Mouse (Mus musculus): ENCODE data around the gene Fbxw21. TPM values are rescaled to one million over a fixed set of nuclear protein-coding genes. Genes with fewer than 3 reads are reported as not detected.

Fbxw21 gene
- total RNA-seq, 2 experiments from 2014 or later: not detected

DNA sequence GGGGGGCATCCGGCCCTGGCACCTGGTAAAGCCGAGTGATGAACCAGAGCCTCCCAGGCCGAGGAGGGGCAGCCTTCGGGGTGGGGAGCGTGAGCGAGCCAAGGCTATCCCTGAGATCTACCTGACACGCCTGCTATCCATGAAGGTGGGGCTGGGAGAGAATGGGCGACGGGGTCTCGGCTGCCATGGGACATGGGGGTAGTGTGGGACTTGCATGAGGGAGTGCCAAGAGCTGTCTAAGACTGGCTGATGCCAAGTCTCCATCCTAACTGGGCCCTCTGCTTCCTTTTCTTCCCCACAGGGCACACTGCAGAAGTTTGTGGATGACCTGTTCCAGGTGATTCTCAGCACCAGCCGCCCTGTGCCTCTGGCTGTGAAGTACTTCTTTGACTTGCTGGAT lies 47.6 kb downstream of the Fbxw21 start:
- intact Hi-C loops (cut with DNase I): no loop called here
- no peak for DNase-seq

DNA sequence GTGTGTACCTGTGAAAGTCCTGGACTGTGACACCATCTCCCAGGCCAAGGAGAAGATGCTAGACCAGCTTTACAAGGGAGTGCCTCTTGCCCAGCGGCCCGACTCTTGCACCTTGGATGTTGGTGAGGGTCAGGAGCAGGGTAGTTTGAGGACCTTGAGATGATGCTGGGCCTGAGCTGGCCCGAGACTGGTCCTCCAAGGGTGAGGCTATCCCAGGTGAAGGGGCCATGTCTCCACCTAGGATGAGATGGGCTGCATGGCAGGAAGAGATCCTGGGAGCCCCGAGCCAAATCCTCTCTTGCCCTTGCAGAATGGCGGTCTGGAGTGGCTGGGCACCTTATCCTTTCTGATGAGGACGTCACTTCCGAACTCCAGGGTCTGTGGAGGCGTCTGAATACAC lies 48.5 kb downstream of the Fbxw21 start:
- DNase-seq: no peak
- intact Hi-C loops (cut with DNase I): no loop called here

DNA sequence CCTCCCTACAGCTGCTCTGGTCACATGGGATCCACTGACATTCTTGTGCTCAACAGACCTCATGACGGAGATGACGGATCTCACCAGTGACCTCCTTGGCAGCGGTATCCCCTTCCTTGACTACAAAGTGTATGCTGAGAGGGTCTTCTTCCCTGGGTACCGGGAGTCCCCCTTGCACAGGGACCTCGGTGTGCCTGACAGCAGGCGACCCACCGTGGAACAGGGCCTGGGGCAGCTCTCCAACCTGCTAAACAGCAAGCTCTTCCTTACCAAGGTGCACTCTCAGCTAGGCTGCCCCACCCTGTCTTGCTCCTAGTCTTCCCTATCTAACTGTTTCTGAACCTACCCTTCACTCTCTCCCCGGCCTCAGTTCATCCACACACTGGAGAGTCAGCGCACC lies 50.2 kb downstream of the Fbxw21 start:
- intact Hi-C loops (cut with DNase I): no loop called here
- DNase-seq: no peak

DNA sequence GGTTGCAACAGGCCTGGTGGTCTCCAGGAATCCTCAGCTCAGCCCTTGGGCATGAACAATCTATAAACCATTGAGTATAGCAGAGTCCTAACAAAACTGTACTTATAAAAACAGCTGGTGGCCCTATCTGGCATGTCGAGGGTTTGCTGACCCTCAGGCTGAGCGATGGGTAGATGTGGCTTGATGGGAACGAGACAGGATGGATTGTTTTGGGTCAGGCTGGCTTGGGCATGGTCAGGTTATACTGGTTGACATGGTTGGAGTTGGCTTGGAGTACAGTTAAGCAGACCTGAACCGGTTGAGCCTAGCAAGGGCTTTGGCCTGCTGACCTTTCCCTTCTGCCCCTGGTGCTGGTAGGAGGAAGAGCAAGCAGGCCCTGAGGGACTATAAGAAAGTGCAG lies 50.7 kb downstream of the Fbxw21 start:
- intact Hi-C loops (cut with DNase I): no loop called here
- DNase-seq: no peak

DNA sequence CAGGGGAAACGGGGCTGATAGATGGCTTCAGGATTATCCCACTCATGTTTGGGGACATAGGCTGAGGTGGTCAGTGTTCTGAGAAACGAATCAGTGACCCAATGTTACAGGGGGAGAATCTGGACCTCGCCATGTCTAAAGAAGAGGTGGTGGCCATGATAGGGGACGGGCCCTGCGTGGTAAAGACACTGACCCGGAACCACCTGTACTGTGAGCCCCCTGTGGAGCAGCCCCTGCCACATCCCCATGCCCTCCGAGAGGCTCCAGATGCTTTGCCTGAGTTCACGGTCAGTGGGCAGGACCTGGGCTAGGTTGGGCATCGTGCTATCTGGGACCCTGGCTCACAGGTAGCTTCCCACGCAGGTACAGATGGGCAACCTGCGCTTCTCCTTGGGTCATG lies 51.6 kb downstream of the Fbxw21 start:
- no peak for DNase-seq
- intact Hi-C loops (cut with DNase I): no loop called here

DNA sequence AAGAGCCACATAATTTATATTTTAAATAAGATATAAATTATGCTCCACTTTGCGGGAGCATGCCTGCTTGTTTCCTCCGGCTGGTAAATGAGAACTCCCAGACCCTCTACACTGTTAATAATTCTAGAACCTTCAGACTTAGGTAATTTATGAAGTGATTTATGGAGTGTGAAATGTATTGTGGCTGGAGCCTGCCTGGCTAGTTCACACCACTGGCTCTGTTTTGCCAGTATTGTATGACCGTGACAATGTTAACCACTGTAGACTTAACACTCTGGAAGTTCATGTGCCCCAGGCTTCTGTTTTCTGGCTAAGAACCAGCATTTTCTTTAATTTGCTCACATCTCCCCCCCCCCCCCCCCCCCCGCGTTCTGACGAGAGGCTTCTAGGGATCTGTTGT lies 54.5 kb downstream of the Fbxw21 start:
- intact Hi-C loops (cut with DNase I): no loop called here

DNA sequence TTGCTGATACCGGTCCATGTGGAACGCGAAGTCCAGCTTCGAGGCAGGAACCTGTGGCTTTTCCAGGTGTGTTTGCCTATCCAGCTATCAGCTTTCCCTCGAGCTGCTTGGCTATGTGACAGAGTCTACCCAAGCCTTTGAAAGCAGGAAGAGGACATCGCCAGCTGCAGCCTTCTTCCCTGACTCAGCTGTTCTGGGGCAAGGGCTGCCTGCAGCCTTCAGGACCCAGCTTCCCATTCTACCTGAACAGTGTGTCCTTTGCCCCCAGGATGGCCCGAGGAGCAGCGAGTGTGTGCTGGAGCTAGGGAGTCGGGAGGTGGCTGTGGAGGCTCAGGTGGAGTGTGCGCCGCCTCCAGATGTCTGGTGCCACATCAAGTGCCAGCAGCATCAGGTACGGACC lies 56.2 kb downstream of the Fbxw21 start:
- DNase-seq: no peak
- intact Hi-C loops (cut with DNase I): no loop called here

More for the DNA sequence above, 54.5 kb downstream of the Fbxw21 start:
- no peak for DNase-seq

DNA sequence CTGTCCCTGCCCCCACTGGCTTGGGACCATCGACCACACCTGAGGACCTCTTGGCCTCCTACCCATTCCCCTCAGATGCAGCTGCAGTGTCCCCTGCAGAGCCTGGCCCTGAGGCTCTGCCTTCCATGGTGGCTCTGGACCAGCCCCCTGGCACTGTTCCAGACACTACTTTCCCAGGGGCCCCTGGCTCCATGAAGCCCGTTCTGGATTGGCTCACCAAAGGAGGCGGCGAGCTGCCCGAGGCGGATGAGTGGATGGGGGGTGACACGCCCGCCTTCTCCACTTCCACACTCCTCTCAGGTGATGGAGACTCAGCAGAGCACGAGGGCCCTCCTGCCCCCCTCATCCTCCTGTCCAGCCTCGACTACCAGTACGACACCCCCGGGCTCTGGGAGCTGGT lies 56.8 kb downstream of the Fbxw21 start:
- DNase-seq: peak in 1 of 2 experiments; percentile 35
- intact Hi-C loops (cut with DNase I): no loop called here

DNA sequence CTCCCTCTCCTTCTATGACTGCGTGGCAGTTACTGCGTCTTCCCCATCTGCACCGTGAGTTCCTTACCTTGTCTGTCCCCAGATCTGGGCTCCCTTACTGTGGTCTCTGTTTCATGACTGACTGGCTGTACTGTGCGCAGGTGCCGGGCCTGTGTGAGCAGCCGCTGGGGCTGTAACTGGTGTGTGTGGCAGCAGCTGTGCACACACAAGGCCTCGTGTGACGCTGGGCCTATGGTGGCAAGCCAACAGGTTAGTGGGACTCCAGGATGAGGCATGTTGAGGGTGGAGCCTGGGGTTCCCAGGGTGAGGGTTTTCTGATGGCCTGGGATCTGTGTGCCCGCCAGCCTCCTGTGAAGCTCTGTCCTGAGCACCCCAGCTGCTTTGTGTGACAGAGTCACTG lies 57.8 kb downstream of the Fbxw21 start:
- intact Hi-C loops (cut with DNase I): no loop called here
- DNase-seq: no peak

DNA sequence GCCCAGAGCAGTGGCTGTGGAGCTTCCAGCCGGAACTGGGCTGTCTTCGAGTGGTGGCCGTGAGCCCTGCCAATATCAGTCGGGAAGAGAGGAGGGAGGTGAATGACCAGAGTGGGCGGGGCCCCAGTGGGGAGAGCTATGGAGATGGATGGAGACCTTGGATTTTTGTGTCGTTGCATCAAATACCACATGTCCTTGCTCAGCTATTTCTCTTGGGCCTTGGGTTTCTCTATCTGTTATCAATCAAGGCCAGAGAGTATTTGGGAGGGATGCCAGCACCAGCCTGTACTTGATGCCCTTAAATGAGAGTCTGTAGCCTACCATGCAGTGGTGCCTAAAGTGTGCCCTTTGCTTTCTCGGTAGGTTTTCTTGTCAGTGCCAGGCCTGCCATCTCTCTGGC lies 58.6 kb downstream of the Fbxw21 start:
- intact Hi-C loops (cut with DNase I): no loop called here
- peak in 1 of 2 experiments; percentile 42 for DNase-seq

DNA sequence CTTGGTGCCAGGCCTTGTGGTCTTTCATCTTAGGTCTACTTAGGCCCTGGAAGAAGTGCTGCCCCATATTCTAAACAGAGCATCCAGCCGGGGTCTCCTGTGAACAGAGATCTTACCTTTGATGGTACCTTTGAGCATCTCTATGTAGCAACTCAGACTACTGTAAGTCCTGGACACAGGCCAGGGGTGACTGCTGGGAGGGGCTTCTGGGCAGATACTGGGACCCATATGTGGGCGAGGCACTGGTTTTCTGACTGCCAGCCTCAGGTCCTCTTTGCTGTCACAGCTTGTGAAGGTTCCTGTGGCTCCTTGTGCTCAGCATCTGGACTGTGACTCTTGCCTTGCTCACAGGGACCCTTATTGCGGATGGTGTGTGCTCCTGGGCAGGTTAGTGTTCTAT lies 59.3 kb downstream of the Fbxw21 start:
- intact Hi-C loops (cut with DNase I): no loop called here
- no peak for DNase-seq

DNA sequence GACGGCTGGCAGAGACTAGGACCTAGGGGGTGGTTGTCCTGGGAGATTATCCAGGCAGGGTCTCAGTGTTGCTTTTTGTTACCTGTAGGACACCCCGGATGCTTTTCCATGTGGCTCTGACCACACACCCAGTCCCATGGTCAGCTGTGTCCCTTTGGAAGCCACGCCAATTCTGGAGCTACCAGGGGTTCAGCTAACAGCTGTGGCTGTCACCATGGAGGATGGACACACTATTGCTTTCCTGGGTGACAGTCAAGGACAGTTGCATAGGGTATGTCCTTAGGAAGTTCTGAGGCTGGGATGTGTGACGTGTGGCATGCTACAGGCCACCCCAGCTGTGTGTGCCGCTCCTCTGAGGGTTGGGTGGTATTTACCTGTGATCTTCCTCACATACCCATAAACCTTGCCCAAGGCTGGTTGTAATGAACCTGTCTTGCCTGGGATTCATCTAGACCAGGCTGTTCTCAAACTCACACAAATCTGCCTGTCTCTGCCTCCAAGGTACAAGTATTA lies 59.9 kb downstream of the Fbxw21 start:
- no peak for DNase-seq
- intact Hi-C loops (cut with DNase I): no loop called here

DNA sequence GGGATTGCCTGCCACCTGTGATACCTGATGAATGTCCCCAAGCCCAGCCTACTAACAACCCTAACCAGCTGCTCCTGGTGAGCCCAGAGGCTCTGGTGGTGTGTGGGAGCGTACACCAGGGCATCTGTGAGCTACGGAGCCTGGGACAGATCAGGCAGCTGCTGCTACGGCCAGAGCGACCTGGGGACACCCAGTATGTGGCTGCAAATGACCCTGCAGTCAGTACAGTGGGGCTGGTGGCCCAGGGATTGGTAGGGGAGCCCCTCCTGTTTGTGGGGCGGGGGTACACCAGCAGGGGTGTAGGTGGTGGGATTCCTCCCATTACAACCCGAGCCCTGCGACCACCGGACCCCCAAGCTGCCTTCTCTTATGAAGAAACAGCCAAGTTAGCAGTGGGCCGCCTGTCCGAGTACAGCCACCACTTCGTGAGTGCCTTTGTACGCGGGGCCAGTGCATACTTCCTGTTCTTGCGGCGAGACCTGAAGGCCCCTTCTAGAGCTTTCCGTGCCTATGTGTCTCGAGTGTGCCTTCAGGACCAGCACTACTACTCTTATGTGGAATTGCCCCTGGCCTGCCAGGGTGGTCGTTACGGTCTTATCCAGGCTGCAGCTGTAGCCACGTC lies 61.4 kb downstream of the Fbxw21 start:
- intact Hi-C loops (cut with DNase I): no loop called here
- DNase-seq: no peak

DNA sequence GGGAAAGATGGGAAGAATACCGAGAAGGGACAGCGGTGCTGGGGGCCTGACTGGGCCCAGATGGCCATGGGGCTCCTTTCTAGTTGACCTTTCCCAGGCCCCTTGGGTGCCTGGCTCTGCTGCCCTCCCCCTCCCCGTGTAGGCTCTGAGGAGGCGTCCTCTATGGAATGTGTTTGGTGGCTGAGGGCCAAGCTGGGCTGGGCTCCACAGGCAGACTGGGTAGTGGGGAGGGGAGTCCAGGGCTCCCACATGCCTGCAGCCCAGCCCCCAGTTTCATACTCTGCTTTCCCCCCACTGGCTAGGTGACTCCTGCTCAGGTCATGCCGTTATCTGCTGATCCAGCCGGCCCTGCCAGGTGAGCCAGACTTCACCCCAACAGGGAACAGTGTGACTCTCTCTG lies 62.9 kb downstream of the Fbxw21 start:
- peak; percentile 70 to 79 for DNase-seq
- intact Hi-C loops (cut with DNase I): no loop called here

DNA sequence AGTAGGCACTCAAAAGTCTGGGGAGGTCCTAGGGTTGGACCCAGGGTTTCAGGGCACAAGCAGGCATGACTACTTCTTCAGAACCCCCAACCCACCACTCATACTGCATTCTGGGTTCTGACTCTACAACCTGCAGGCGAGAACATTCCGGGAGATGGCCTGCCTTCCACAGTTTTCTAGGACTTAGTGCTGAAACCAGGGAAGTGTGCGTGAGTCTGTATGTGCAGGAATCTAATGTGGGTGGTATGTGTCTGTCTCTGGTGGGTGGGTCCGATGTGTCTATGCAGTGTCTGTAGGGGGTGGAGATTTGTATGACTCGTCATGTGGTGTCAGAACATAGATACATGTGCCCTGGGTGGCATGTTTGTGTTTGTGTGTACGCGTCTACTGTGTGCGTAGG lies 63.5 kb downstream of the Fbxw21 start:
- intact Hi-C loops (cut with DNase I): no loop called here
- DNase-seq: no peak

DNA sequence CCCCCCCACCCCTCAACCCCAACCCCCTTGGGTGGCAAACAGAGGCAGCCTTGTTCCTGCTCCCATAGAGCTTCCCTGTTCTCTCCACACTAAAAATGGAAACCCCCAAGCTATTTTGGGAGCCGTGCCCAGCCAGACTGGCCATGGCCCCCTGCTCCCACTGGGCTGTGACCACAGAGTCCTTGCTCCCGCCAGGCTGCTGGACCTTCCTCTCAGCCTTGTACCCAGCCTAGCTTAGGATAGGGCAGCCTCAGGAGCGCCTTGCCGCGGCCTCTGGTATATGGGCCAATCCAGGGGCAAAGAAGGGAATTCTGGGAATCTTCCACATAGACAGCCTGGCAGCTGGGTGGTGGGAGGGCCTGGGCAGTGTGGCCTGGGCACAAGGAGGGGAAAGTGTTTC lies 64.0 kb downstream of the Fbxw21 start:
- intact Hi-C loops (cut with DNase I): no loop called here
- DNase-seq: peak; percentile 45 to 60

DNA sequence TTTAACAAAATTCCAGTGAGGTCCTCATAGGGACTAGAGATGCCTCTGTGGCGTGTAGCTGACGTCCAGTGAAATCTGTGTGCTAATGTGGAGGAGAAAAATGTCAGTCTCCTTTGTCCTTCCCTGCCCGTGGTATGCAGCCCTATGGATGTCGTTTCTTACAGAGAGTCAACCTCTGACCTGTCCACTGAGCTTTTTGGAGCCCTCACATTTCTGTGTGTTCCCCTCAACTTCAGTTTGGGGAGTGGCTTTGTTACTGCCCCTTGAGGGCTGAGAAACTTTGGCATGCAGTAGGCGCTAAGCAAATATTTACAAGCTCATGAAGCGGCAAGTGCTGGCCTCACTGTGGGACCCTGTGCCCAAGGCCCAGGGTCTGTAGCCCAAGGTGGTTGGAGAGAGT lies 64.5 kb downstream of the Fbxw21 start:
- no peak for DNase-seq
- intact Hi-C loops (cut with DNase I): no loop called here

DNA sequence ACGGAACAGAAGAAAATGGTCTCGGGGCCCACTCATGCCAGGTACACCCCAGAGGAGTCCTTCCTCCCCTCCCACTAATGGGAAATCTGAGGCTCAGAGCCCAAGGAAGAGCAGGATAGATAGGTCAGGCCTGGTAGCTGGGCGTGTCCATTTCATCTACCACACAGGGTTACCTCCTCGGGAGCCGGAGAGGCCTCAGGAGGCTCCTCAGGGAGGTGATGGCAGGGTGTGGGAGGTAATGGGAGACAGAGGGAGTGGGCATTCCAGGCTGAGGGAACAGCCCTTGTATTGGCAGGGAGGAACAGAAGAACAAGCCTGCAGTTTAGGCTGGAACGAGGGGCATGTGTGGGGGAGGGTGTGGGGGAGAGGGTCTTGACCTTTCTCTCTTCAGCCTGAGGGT lies 65.0 kb downstream of the Fbxw21 start:
- intact Hi-C loops (cut with DNase I): no loop called here
- DNase-seq: no peak

DNA sequence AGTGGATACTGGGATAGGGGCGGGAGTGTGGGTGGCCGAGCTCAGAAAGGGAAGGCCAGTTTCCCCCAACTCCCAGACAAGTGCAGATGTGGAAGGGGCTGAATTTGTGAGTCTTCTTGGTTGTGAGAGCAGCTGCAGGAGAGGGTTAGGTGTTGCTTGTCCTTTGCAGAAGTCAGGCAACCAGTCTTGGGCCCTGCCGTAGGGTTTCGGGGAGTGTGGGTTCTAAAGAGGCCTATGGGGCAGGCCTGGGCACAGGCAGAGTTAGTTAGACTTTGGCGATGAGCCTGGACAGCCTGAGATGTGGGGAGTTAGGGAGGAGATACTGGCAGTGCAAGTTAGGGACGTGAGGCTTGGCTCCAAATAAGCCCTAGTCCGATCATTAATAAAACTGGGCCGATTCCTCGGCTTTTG lies 65.6 kb downstream of the Fbxw21 start:
- intact Hi-C loops (cut with DNase I): no loop called here
- DNase-seq: peak in 1 of 2 experiments; percentile 28

DNA sequence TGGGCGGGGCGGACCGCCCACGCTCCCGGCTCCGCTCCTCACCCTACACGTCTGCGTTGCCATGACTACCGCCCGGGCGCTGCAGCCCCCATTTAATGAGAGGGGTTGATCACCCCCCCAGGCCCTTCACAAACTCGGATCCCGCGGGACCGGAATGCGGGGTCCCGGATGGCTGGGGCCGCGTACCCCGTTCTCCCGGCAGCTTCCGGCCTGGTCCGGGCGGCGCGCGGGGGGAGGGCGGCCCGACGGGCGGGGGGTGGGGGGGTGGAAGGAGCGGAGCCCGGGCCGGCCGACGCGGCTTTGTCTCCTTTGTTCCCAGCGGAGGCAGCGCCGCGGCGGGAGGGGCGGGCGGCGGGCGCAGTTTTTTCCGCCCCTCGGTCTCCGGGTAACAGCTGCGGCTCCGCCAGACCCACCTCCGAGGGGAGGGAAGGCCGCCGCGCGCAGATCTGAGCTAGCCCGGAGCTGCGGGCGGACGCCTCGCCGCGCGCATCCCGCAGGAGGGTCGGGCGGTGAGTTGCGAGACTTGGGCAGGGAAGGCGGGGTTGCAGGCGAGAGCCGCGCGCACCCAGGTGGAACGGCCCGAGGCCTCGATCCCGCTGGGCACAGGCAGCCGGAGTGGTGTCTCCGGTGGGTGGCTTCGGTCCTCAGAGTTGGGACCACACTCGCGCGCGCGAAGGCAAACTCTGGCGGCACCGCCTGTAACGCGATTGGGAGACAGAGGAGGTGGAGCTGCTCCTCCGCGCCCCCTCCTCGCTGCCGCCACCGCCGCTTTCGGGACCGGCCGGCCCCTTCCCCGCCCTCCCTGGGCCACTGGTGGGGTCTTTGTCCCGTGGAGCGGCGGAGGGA lies 66.5 kb downstream of the Fbxw21 start, which contains the start of gene Plxnb1:
TSS of gene Plxnb1 (plus strand) at position 253 of the 846 bp plus-strand sequence.
- intact Hi-C loops (cut with DNase I): no loop called here
- DNase-seq: peak; percentile 74 to 75

DNA sequence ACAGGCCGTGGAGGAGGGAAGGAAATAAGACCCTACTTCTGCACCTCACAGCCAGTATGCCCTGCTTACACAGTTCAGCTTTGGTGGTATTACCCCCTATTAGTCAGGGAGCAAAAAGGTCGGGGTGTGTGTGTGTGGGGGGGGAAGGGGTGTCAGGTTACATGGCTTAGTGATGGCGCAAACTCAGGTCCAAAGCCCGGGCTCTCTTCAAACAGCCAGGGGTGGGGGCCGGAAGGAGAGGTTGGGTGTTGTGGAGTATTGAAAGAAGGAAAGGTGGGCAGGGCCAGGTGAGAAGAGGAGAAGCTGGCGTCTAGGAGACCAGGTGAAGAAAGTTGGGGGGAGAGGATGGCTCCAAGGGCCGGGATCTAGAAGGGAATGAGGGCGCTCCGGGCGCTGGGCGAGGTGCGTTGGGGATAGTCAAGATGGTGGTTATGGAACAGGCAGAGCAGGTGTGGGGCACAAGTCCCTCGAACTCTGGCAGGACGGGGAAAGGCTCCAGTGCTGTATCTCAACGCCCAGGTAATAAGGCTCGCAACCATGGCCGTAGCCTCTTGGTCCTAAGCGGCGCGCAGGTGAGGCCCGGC lies 67.2 kb downstream of the Fbxw21 start:
- DNase-seq: no peak
- intact Hi-C loops (cut with DNase I): no loop called here

All from heart, postnatal 14 days (tissue).